Mouse (Mus musculus) stomach, embryonic 14.5 days (tissue): ENCODE measurements at regions not wholly inside any gene's neighbourhood (a gene's known extent, or its start where the extent isn't known, plus 50 kb on each side); places are given as distances from the start of the nearest gene placed in this dataset.

Experiments
- ATAC-seq: fragments of 200-750 bp; cut with Nextera tagmentation; 2 replicates; pipeline ENCODE4 v1.8.0; 2017; ENCODE audit warnings: low read depth, moderate TSS enrichment; ENCODE audit not compliant: insufficient number of reproducible peaks, insufficient read depth, low FRiP score
- H3K27ac ChIP-seq: fragments of 300-500 bp; sonication (generic); 2 replicates; pipeline ENCODE4 v1.5.1; 2014; ENCODE audit warnings: mild to moderate bottlenecking, low read length, moderate library complexity, mixed read lengths
- H3K27me3 ChIP-seq: fragments of 300-500 bp; sonication (generic); 2 replicates; pipeline ENCODE4 v1.6.1; 2014; ENCODE audit warnings: low read length, control low read depth, mixed read lengths; ENCODE audit not compliant: control insufficient read depth, insufficient read depth
- H3K36me3 ChIP-seq: fragments of 300-500 bp; sonication (generic); 2 replicates; pipeline ENCODE4 v1.6.1; 2014; ENCODE audit warnings: mild to moderate bottlenecking, control low read depth, low read length, moderate library complexity, mixed read lengths; ENCODE audit not compliant: control insufficient read depth, insufficient read depth
- H3K4me1 ChIP-seq: fragments of 300-500 bp; sonication (generic); 2 replicates; pipeline ENCODE4 v1.6.1; 2014; ENCODE audit warnings: low read length, control low read depth, mixed read lengths; ENCODE audit not compliant: control insufficient read depth, insufficient read depth
- H3K4me2 ChIP-seq: fragments of 300-500 bp; sonication (generic); replicated peaks from 2 replicates; pipeline ENCODE4 v1.6.1; 2014; ENCODE audit warnings: low read depth, low read length, control low read depth
- H3K4me3 ChIP-seq: fragments of 300-500 bp; sonication (generic); 2 replicates; pipeline ENCODE4 v1.5.1; 2014; ENCODE audit warnings: low read depth, low read length, control low read depth
- H3K9ac ChIP-seq: fragments of 300-500 bp; sonication (generic); replicated peaks from 2 replicates; pipeline ENCODE4 v1.6.1; 2014; ENCODE audit warnings: low read depth, mild to moderate bottlenecking, control low read depth, low read length, moderate library complexity, mixed read lengths
- H3K9me3 ChIP-seq: fragments of 300-500 bp; sonication (generic); 2 replicates; pipeline ENCODE4 v1.6.1; 2016; ENCODE audit warnings: low read depth, low read length, control low read depth; ENCODE audit not compliant: control insufficient read depth
- WGBS: fragments of 180-500 bp; shearing (Covaris S2); extraction: QIAGEN DNeasy Blood & Tissue Kit; methylation state at CpG from one replicate; pipeline ENCODE4 v1.1.7; 2014; 5-methylcytosine and 5-hydroxymethylcytosine counted together

- no peaks in the 10 kb centered on the region for H3K27me3 ChIP-seq
- no peak overlapping the region for H3K4me2 ChIP-seq
- no peak overlapping the region for H3K9ac ChIP-seq
- 74% methylated on average over 4 of the region's 4 CpGs for WGBS
- H3K9me3 ChIP-seq, result no peaks in the 10 kb centered on the region
- H3K27ac ChIP-seq, result no peak overlapping the region
- no peaks in the 10 kb centered on the region for H3K4me1 ChIP-seq
- H3K36me3 ChIP-seq, result no peaks in the 10 kb centered on the region
- H3K4me3 ChIP-seq, result no peak overlapping the region
- no peak for ATAC-seq
These were observed 248.0 kb upstream of the Nr4a3 start for GRCm38 (mm10) chr4:47796977-47797376.

GRCm38 (mm10) chr4:47799165-47799564 lies 245.8 kb upstream of the Nr4a3 start:
- Histone ChIP-seq H3K9me3 (no peaks in the 10 kb centered on the region), H3K9ac (no peak overlapping the region), H3K27ac (no peak overlapping the region), H3K36me3 (no peaks in the 10 kb centered on the region), H3K4me3 (no peak overlapping the region), H3K4me1 (no peaks in the 10 kb centered on the region), H3K4me2 (no peak overlapping the region), H3K27me3 (no peaks in the 10 kb centered on the region)
- 92% methylated on average over 5 of the region's 5 CpGs for WGBS
- no peak for ATAC-seq

- H3K9me3 ChIP-seq, result no peaks in the 10 kb centered on the region
- 44% methylated on average over 3 of the region's 3 CpGs for WGBS
- no peak overlapping the region for H3K4me3 ChIP-seq
- ATAC-seq, result no peak
- H3K36me3 ChIP-seq, result no peaks in the 10 kb centered on the region
- no peak overlapping the region for H3K27ac ChIP-seq
- no peaks in the 10 kb centered on the region for H3K27me3 ChIP-seq
- H3K9ac ChIP-seq, result no peak overlapping the region
- no peaks in the 10 kb centered on the region for H3K4me1 ChIP-seq
- no peak overlapping the region for H3K4me2 ChIP-seq
These were observed 241.8 kb upstream of the Nr4a3 start for GRCm38 (mm10) chr4:47803111-47803510.

- Histone ChIP-seq H3K27me3 (no peaks in the 10 kb centered on the region), H3K4me3 (no peak overlapping the region), H3K9ac (no peak overlapping the region), H3K27ac (no peak overlapping the region), H3K4me1 (no peaks in the 10 kb centered on the region), H3K36me3 (no peaks in the 10 kb centered on the region), H3K4me2 (no peak overlapping the region), H3K9me3 (no peaks in the 10 kb centered on the region)
- 12% methylated on average over 3 of the region's 3 CpGs for WGBS
- no peak for ATAC-seq
These were observed 237.1 kb upstream of the Nr4a3 start for GRCm38 (mm10) chr4:47807877-47808276.

GRCm38 (mm10) chr4:47814030-47814429 lies 230.9 kb upstream of the Nr4a3 start:
- no peaks in the 10 kb centered on the region for H3K36me3 ChIP-seq
- H3K4me1 ChIP-seq, result no peaks in the 10 kb centered on the region
- no peak overlapping the region for H3K4me3 ChIP-seq
- no peaks in the 10 kb centered on the region for H3K9me3 ChIP-seq
- 50% methylated on average over 7 of the region's 7 CpGs for WGBS
- no peak for ATAC-seq
- H3K27ac ChIP-seq, result no peak overlapping the region
- no peak overlapping the region for H3K4me2 ChIP-seq
- H3K27me3 ChIP-seq, result no peaks in the 10 kb centered on the region
- no peak overlapping the region for H3K9ac ChIP-seq

GRCm38 (mm10) chr4:47818371-47819159 lies 226.4 kb upstream of the Nr4a3 start:
- H3K4me3 ChIP-seq, result no peak overlapping the region
- no peaks in the 10 kb centered on the region for H3K27me3 ChIP-seq
- 87% methylated on average over 18 of the region's 18 CpGs for WGBS
- no peaks in the 10 kb centered on the region for H3K36me3 ChIP-seq
- H3K4me2 ChIP-seq, result no peak overlapping the region
- H3K9me3 ChIP-seq, result no peaks in the 10 kb centered on the region
- H3K27ac ChIP-seq, result no peak overlapping the region
- no peak for ATAC-seq
- H3K9ac ChIP-seq, result no peak overlapping the region
- no peaks in the 10 kb centered on the region for H3K4me1 ChIP-seq

GRCm38 (mm10) chr4:47820562-47820961 lies 224.4 kb upstream of the Nr4a3 start:
- Histone ChIP-seq H3K27me3 (no peaks in the 10 kb centered on the region), H3K4me1 (no peaks in the 10 kb centered on the region), H3K9ac (no peak overlapping the region), H3K9me3 (no peaks in the 10 kb centered on the region), H3K4me3 (no peak overlapping the region), H3K4me2 (no peak overlapping the region), H3K36me3 (no peaks in the 10 kb centered on the region), H3K27ac (no peak overlapping the region)
- 93% methylated on average over 1 of the region's 1 CpGs for WGBS
- ATAC-seq, result no peak

- Histone ChIP-seq H3K4me1 (no peaks in the 10 kb centered on the region), H3K9ac (no peak overlapping the region), H3K27me3 (no peaks in the 10 kb centered on the region), H3K27ac (no peak overlapping the region), H3K9me3 (no peaks in the 10 kb centered on the region), H3K4me2 (no peak overlapping the region), H3K36me3 (no peaks in the 10 kb centered on the region), H3K4me3 (no peak overlapping the region)
- 81% methylated on average over 9 of the region's 9 CpGs for WGBS
- ATAC-seq, result no peak
These were observed 221.7 kb upstream of the Nr4a3 start for GRCm38 (mm10) chr4:47823299-47823698.

- Histone ChIP-seq H3K9ac (no peak overlapping the region), H3K4me1 (no peaks in the 10 kb centered on the region), H3K36me3 (no peaks in the 10 kb centered on the region), H3K4me3 (no peak overlapping the region), H3K9me3 (no peaks in the 10 kb centered on the region), H3K4me2 (no peak overlapping the region), H3K27ac (no peak overlapping the region), H3K27me3 (no peaks in the 10 kb centered on the region)
- no peak for ATAC-seq
- WGBS, result 90% methylated on average over 15 of the region's 15 CpGs
These were observed 220.9 kb upstream of the Nr4a3 start for GRCm38 (mm10) chr4:47824083-47824482.
